Mouse (Mus musculus) ES-Bruce4 (cell line): ENCODE results near the gene Gbx1.

Source experiments
- CTCF ChIP-seq: IDR thresholded peaks from one replicate; pipeline ENCODE4 v1.8.1; 2011; ENCODE audit warnings: low read depth, low read length
- EP300 ChIP-seq: IDR thresholded peaks from 2 replicates; pipeline ENCODE4 v1.6.1; 2011; ENCODE audit warnings: low read depth, low read length; ENCODE audit not compliant: insufficient read depth
- POLR2A ChIP-seq: IDR thresholded peaks from one replicate; pipeline ENCODE4 v1.8.1; 2011; ENCODE audit warnings: low read length; ENCODE audit not compliant: insufficient read depth

GRCm38 (mm10) chr5:24496756-24497155, 30.2 kb downstream of the Gbx1 start:
- TF ChIP-seq POLR2A: no peak
- TF ChIP-seq CTCF: no peak
- TF ChIP-seq EP300: no peak
